Mouse (Mus musculus) right cerebral cortex, postnatal 10 days (tissue): ENCODE results near the gene Neurl4.
A peak's percentile ranks its signal among the peaks of the same experiment; 100 is the strongest.
"Not testable (repeated sequence)": the region's sequence is repeated elsewhere in the genome, so short reads cannot be mapped to it uniquely, and the experiment has no call there.

Source experiments
- DNase-seq, 2 experiments: peaks; one replicate each; pipeline ENCODE4 v3.0.0; 2021; ENCODE audit warnings: low spot score in 2 of 2

The Neurl4 gene

DNA sequence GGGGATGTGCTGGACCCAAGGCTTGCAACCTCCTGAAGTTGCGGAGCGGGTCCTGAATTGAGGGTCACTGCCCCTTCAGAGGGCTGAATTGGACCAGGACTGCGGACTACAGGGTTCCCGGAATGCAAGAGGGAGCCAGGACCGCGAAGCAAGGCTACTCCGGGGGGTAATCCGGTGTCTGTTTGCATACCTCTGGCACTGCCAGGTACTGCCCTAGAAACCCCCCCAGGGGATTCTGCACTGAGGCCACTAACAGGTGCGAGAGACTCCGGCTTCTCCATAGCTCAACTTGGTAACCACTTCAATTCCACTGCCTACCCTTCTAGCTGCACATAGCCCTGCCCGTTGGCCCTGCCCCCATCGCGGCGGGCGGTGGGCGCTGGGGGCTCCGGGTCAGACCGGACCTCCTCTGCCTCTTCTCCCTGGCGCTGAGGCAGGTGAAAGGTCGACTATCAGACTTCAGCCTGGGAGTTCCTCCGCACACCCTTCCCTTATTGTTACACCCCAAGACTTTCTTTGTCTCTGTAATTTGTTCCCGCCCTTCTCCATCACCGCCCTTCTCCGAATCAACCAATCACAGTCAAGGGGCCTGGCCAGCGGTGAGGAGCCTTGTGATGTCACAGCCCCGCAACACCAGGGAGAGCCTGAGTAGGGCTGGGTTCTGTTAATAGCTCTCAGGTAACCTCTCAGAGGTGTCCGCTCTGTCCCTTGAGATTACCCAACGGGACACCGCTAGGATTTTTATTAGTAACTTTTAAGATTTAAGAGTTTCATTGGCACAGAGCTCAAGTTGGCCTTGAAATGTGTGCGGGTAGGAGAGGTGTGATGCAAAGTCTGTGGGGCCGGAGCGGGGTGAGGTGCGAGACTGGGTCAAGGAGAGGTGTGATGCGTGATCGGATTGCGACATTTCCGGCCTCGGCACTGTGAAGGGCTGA, at the start of gene Neurl4, which contains the start of gene 2810408A11Rik:
Gene Neurl4, plus strand, starts transcription at position 602 of the 935 bp plus-strand sequence.
Gene 2810408A11Rik, minus strand, starts transcription at position 517 of the 935 bp plus-strand sequence.
- peak; percentile 95 to 96 for DNase-seq

- no peak for DNase-seq
Measured at GRCm38 (mm10) chr11:69853994-69854393, 46.9 kb upstream of the Neurl4 start.

- no peak for DNase-seq
Measured at GRCm38 (mm10) chr11:69854680-69855079, 46.2 kb upstream of the Neurl4 start.

GRCm38 (mm10) chr11:69855347-69855746, 45.5 kb upstream of the Neurl4 start:
- DNase-seq: no peak

- DNase-seq: no peak
Measured at GRCm38 (mm10) chr11:69858113-69858998, 42.5 kb upstream of the Neurl4 start, which contains the start of gene Tnk1. Tnk1 (minus strand) TSS chr11:69858730.

GRCm38 (mm10) chr11:69863729-69864128, 37.1 kb upstream of the Neurl4 start:
- DNase-seq: not testable (repeated sequence)

DNA sequence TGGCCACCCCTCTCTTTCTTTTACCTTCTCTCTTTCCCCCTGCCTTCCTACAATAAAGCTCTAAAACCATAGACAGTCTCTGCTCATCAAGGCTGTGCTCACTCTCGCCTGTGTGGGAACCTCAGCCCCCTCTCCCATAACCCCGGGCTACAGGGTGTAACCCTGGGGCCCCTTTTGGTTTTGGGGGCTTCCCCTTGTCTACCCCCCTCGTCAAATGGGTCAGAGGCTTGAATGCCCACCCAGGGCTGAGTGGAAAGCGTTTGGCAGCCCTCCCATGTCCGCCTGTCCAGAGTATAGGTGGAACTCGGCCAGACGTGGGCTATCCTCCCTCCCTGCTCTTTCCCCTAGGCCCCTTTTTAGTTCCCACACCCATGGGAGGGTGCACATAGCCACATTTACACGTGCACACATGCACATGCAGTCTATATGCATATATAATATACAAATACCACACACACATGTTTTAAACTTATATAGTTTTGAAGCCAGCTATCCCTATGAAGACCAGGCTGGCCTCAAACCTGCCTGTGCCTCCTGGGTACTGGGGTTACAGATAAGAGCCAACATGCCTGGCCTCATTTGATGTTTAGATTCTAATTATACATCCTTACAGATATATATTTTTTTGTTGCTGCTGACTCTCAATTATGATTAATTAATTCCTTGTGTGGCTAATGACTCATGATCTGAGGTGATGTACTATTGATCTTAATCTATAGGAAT, 36.6 kb upstream of the Neurl4 start:
- no peak for DNase-seq

- DNase-seq: no peak
Measured at GRCm38 (mm10) chr11:69865561-69865960, 35.3 kb upstream of the Neurl4 start.

GRCm38 (mm10) chr11:69867335-69867734, 33.5 kb upstream of the Neurl4 start:
- DNase-seq: no peak

GRCm38 (mm10) chr11:69870289-69871069, 30.4 kb upstream of the Neurl4 start:
- no peak for DNase-seq

GRCm38 (mm10) chr11:69871822-69872221, 29.1 kb upstream of the Neurl4 start:
- no peak for DNase-seq

- no peak for DNase-seq
Measured at GRCm38 (mm10) chr11:69872451-69872850, 28.4 kb upstream of the Neurl4 start.

- no peak for DNase-seq
Measured at GRCm38 (mm10) chr11:69876186-69876585, 24.7 kb upstream of the Neurl4 start.

DNA sequence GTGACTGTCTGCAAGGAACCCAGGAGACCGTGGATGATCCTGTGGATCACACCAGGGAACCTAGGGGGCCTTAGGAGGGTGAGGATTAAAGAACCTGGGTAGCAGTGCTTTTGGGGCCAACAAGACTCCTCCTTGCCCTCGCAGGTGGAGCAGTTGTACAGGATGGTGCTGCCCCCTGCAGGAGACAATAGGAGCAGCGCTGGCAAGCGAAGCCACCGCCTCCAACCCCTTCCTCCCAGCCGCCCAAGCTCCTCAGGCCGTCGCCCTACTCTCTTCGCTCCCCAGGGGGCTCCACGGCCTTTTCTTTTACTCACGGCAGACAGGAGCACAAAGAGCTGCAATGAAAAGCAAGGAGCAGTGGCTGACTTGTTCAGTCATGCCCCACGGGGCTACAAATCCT, 24.0 kb upstream of the Neurl4 start:
- DNase-seq: peak; percentile 79 to 87

DNA sequence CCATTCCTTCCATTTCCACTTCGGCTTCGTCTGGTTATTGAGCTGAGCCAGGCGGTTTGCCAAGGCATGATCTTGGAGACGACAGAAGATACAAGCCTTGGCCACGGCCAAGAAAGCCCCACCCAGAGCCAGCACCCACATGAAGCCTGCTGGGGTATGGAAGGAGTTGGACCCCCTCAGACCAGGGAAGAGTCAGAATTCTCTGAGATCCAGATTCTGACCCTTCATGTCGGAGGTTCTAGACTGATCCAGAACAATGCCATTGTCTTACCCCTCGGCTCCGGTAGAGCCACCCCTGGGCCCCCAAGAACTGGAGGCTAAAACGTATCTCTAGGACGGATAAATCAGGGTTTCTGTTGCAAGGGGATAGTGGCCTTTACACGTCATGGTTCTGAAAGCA, 23.0 kb upstream of the Neurl4 start, which contains the start of gene Tmem95:
Gene Tmem95, minus strand, starts transcription at position 141 of the 400 bp plus-strand sequence.
- no peak for DNase-seq

GRCm38 (mm10) chr11:69878399-69878798, 22.5 kb upstream of the Neurl4 start:
- DNase-seq: no peak

GRCm38 (mm10) chr11:69878952-69879351, 21.9 kb upstream of the Neurl4 start:
- DNase-seq: no peak

DNA sequence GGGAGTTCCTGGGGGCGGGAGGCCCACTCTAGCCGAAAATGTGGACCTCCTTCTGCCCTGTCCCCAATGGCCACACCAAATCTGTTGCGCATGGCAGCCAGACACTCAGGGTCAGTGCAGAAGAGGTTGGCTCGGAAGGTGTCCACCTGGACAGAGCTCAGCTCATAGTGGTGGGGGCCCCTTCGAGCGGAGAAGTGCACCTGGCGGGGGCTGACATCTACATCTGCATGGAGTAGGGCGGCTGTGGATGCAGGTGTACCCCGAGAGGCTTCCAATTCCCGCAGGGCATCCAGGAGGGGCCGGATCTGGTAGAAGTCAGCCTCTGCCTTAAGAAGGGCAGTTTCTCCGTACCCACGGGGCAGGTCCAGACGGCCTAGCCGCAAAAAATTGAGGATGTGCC, 21.2 kb upstream of the Neurl4 start:
- DNase-seq: no peak

GRCm38 (mm10) chr11:69880506-69880852, 20.4 kb upstream of the Neurl4 start:
- peak; percentile 61 to 69 for DNase-seq

- DNase-seq: peak; percentile 76 to 77
Measured at GRCm38 (mm10) chr11:69880853-69881603, 19.8 kb upstream of the Neurl4 start, which contains the start of gene Kctd11. Kctd11 (minus strand) TSS chr11:69881406.
